8 mouse cellular contexts compared by ENCODE assay signal in the genomic region with DNA sequence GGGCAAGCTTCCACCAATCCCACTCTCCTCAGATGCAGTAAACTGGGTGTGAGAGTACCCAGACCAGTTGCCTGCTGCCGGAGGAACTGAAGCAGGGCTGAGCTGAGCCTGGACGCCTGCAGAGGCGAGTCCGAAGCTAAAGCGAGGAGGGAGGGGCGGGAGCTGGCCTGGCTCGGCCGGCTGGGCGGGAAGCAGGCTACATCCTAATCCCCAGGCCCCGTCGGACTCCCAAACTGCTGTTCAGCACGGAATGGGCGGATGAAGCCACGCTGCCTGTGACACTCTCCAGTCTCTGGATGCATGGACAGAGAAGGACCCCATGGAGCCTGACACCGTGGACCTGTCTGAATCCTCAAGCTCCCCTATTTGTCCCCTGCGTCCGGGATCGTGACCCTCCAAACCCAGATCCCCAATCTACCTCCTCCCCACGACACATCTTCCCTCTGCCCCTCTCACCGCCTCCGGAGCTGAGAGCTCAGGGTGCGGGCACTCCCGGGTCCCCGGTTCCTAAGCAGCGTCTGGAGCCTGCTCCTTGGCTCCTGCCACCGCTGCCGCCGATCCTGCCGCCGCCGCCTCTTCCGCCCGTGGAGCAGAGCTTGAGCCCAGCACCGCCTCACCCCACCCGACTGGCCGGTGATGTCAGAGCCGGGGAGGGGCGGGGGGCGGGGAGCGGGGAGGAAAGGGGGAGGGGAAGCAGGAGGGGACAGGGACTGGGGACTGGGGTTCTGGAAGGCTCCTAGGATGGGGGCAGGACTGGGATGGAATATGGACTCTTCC. TPM values are rescaled to one million over a fixed set of nuclear protein-coding genes. Genes with fewer than 3 reads are reported as not detected.
DNase-seq lines count a peak whose midpoint lies in the region; ATAC-seq and TF ChIP-seq lines count a peak whose summit lies in the region.

A gene (minus strand): TSS at position 664 of the 777 bp plus-strand sequence.

- peak; percentile 60 for DNase-seq in MEL (ENCODE audit: low read depth, low spot score)
- DNase-seq in cerebellum, adult 9-10 months = peak; percentile 90
- DNase-seq in frontal cortex, postnatal 36 days (ENCODE audit: low spot score in 2 of 2) = peak; percentile 80 to 84
- DNase-seq in layer of hippocampus, postnatal 36 days = peak; percentile 82 to 84
- DNase-seq in lung, postnatal 25 days (ENCODE audit: low spot score) = peak; percentile 88
- peak; percentile 89 for DNase-seq in retina, postnatal 1 day
- DNase-seq in thymus, postnatal 4 days = peak; percentile 77

- WGBS in hindbrain, embryonic 13.5 days = under 1% methylated on average over 40 of the region's 40 CpGs

- ATAC-seq in hindbrain, embryonic 13.5 days (ENCODE audit: low FRiP score) = peak; percentile 73

- TF ChIP-seq EP300 in MEL (IDR thresholded peaks at IDR 0.05; ENCODE audit: low read depth in 1 of 2, low read length in 2 of 2) = no peak

- TF ChIP-seq POLR2A in MEL (IDR thresholded peaks at IDR 0.05; ENCODE audit: control insufficient read depth in 1 of 2, insufficient read depth in 1 of 2, low read depth in 1 of 2, low read length in 2 of 2, poor library complexity in 1 of 2) = peak; percentile 24 to 48; a peak in 2 of 4 replicates

- H3K79me2 ChIP-seq in MEL (ENCODE audit: control insufficient read depth, insufficient read depth, low read length, poor library complexity) = no peaks in the 10 kb centered on the region

- H3K36me3 ChIP-seq in MEL (ENCODE audit: control insufficient read depth in 1 of 2, insufficient read depth in 2 of 2, low read length in 2 of 2) = no peaks in the 10 kb centered on the region
- H3K36me3 ChIP-seq in hindbrain, embryonic 13.5 days = no peaks in the 10 kb centered on the region; the same call in 1 of the 2 replicates

- no peak for TF ChIP-seq CTCF in MEL (IDR thresholded peaks at IDR 0.05 in 2 of 3, conservative IDR thresholded peaks at IDR 0.05 in 1 of 3; ENCODE audit: control insufficient read depth in 1 of 3, insufficient read depth in 1 of 3, low read depth in 2 of 3, low read length in 3 of 3, poor library complexity in 1 of 3, severe bottlenecking in 1 of 3)

- no peaks in the 10 kb centered on the region for H3K9me3 ChIP-seq in MEL (replicated peaks; ENCODE audit: insufficient read depth, low read length)
- no peaks in the 10 kb centered on the region for H3K9me3 ChIP-seq in hindbrain, embryonic 13.5 days

- H3K27me3 ChIP-seq in MEL (ENCODE audit: control insufficient read depth in 1 of 2, insufficient read depth in 2 of 2, low read length in 2 of 2) = no peaks in the 10 kb centered on the region
- no peaks in the 10 kb centered on the region for H3K27me3 ChIP-seq in hindbrain, embryonic 13.5 days

- H3K27ac ChIP-seq in MEL (ENCODE audit: control insufficient read depth, low read depth, low read length) = no peak within 1 kb of the TSS
- H3K27ac ChIP-seq in hindbrain, embryonic 13.5 days = peak within 1 kb of the TSS; percentile 95

- H3K9ac ChIP-seq in MEL (ENCODE audit: control insufficient read depth, low read depth, low read length, poor library complexity, severe bottlenecking) = peak within 1 kb of the TSS; percentile 81
- H3K9ac ChIP-seq in hindbrain, embryonic 13.5 days = peak within 1 kb of the TSS; percentile 97

- H3K4me3 ChIP-seq in MEL (ENCODE audit: control insufficient read depth in 1 of 2, insufficient read depth in 1 of 2, low read depth in 2 of 2, low read length in 2 of 2) = peak within 1 kb of the TSS; percentile 58 to 91
- peak within 1 kb of the TSS; percentile 82 for H3K4me3 ChIP-seq in hindbrain, embryonic 13.5 days

- TF ChIP-seq RAD21 in MEL (IDR thresholded peaks at IDR 0.05; ENCODE audit: low read depth, low read length) = no peak

- peaks cover 3 to 14% of the 10 kb centered on the region in 2 experiments for H3K4me1 ChIP-seq in MEL (ENCODE audit: control insufficient read depth in 1 of 2, insufficient read depth in 2 of 2, low read length in 2 of 2)
- H3K4me1 ChIP-seq in hindbrain, embryonic 13.5 days (replicated peaks) = peaks cover 57% of the 10 kb centered on the region

- peak within 1 kb of the TSS; percentile 70 for H3K4me2 ChIP-seq in hindbrain, embryonic 13.5 days

TF ChIP-seq in MEL, 35 proteins besides CTCF, POLR2A, EP300 and RAD21:
- TF ChIP-seq TBP (IDR thresholded peaks at IDR 0.05; ENCODE audit: low read depth, low read length) (no peak), MAZ (IDR thresholded peaks at IDR 0.05; ENCODE audit: low read depth, low read length) (peak; percentile 58; the same call in 1 of the 2 replicates)

RNA-seq across cellular contexts. Expression of the gene that starts here (rescaled TPM):
- 2.4 and 3.0 TPM in 2 replicates for total RNA-seq in MEL (2012; rRNA removed)
- 1 to 10 TPM in 1 of 2 experiments, not detected in 1; 7.5 TPM for polyA plus RNA-seq in MEL (2012; ENCODE audit: insufficient read depth in 1 of 2, insufficient read length in 2 of 2, low read depth in 1 of 2, low replicate concordance in 2 of 2, missing spikeins in 1 of 2)
- polyA plus RNA-seq in hindbrain, embryonic 13.5 days (2015; fragmentation: Nextera tagmentation; extraction: Ambion mirVana) = 400 and 410 TPM in 2 replicates
- 100 to 1,000 TPM; 418 to 426 TPM for total RNA-seq in layer of hippocampus, postnatal 36 days (2021)

Comparison
In these comparisons a context has a peak if more than half of its experiments do, and no peak if none do; other contexts are left out.
1. RNA of the gene that starts here (total RNA-seq): 418 to 426 TPM in layer of hippocampus, postnatal 36 days; 2.4 to 3.0 TPM in MEL; every median in the first group is over 100 times any median in the second.
2. Peak in every context shown above with its lines, with median percentiles within 50 percentile points of each other: DNase-seq.